Mouse (Mus musculus) ovary, postnatal 36 days (tissue): ENCODE measurements at regions not wholly inside any gene's neighbourhood (a gene's known extent, or its start where the extent isn't known, plus 50 kb on each side); places are given as distances from the start of the nearest gene placed in this dataset.

Experiments used
- DNase-seq: peaks from one replicate; pipeline ENCODE4 v3.0.0; 2022; ENCODE audit warnings: low spot score, mixed read lengths

GRCm38 (mm10) chr12:91986448-91986847, 137.5 kb upstream of the Sel1l start:
- no peak for DNase-seq

DNA sequence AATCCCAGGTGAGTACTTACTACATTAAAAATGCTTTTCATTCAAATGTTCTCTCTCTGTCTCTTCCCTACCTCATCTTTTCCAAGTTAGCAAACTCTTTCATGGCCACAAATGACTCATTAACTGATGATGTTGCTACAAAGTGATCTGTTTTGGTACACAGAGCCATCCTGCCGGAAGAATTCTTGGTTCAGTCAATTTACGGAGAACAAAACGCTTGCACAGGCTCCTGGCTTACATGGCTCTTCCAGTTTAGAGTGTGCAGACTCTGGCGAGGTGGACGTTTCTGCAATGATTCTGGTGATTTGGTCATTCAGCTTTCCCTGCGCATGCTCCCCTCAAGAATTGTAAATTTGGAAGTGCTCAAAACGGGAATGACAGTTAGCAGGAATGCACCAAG, 131.4 kb upstream of the Sel1l start:
- no peak for DNase-seq

DNA sequence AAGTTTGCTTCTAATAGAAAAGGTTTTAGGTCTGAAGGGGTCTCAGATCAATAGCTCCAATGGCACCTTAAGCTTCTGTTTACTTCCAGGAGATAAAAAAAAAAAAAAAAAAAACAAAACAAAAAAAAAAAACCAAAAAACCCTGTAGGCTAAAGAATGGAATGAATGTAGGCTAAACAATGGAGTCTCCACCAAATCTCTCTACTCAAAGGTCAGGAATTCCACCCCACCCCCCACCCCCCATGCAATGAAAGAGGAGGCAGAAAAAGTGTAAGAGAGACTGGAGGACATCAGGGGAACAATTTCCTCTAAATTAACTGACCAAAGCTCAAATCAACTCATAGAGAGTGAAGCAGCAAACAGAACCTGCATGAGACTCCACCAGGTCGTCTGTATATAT, 122.1 kb upstream of the Sel1l start:
- no peak for DNase-seq

GRCm38 (mm10) chr12:91965937-91966336, 117.0 kb upstream of the Sel1l start:
- DNase-seq: no peak

GRCm38 (mm10) chr12:91963239-91963638, 114.3 kb upstream of the Sel1l start:
- no peak for DNase-seq

- no peak for DNase-seq
Measured at GRCm38 (mm10) chr12:91958086-91958485, 109.1 kb upstream of the Sel1l start.

- no peak for DNase-seq
Measured at GRCm38 (mm10) chr12:91956411-91956810, 107.5 kb upstream of the Sel1l start.

GRCm38 (mm10) chr12:91948602-91949167, 99.7 kb upstream of the Sel1l start:
- DNase-seq: no peak

GRCm38 (mm10) chr12:91947998-91948397, 99.0 kb upstream of the Sel1l start:
- DNase-seq: no peak

DNA sequence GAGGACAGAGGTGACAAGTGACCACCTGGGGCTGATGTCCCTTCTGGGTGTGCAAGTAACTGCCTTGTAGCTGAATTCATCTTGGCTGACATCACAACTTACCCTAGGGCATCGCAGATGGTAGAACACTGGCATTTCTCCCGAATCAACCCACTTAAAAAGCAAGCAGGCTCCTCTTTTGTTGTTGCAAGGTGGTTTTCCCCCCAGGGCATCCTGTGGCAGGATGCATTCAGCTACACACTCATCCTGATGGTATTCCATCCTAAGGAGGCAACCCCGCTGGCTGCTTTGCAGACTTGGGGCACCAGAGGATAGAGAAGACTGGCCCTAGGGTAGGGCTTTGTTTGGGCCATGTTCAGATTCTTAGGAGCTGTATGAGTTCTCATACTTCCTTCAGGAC, 97.6 kb upstream of the Sel1l start:
- DNase-seq: no peak

DNA sequence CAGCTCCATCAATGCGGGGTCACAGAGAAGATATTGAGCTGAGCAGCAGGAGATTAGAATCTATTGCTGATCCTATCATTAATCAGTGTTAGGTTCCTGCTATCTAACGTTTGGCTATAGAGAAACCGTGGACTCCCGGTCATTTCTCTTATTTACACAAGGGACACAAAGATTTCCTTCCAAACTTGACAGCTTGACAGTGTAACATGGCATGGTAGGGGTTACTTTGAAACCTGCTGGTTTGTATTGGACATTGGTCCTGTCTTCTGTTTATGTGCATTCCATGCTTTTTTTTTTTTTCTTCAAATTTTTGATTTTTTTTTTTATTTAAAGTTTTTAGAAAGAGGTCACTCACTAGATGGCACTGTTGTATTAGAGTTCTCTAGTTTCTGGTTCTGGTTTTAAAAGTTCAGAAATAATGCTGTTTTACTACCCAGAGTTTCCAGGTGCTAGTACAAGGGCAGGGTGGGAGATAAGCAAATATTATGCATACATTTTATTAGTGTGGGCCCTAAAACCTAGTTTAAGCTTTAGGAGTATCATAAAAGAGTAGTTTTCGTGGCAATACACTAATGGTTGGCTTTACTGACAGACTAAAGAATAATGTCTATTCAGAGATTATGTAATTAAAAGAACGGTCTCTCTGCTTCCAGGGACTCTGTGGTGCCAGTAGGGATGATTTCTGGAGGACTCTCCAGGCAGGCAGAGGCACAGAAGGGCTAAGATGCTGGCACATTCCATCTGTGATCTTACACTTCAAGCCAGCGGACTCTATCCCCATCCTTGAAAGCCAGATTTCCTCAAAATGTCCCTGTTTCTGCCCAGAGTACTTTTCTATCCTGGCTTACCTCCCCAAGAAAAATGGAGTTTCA, 83.8 kb upstream of the Sel1l start:
- DNase-seq: no peak

GRCm38 (mm10) chr12:91931586-91931985, 82.6 kb upstream of the Sel1l start:
- no peak for DNase-seq

GRCm38 (mm10) chr12:91929386-91930054, 80.6 kb upstream of the Sel1l start:
- DNase-seq: no peak

DNA sequence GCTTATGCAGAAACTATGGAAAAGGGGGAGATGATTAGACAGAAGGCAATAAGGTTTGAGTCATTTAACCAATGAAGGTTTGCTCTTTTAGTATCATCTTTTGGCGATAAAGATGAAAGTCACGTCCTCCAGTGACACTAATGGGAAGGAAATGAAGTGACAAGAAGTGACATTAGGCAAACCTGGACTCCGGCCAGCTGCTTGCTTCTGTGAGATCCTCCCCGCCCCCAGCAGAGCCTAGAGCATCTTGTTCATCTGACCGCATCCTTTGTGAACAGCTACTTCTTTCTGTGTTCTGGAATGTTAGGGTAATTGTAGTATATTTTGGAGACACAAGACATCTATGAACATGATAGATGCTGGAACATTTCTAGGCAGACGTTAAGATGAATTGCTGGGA, 78.6 kb upstream of the Sel1l start:
- DNase-seq: no peak

DNA sequence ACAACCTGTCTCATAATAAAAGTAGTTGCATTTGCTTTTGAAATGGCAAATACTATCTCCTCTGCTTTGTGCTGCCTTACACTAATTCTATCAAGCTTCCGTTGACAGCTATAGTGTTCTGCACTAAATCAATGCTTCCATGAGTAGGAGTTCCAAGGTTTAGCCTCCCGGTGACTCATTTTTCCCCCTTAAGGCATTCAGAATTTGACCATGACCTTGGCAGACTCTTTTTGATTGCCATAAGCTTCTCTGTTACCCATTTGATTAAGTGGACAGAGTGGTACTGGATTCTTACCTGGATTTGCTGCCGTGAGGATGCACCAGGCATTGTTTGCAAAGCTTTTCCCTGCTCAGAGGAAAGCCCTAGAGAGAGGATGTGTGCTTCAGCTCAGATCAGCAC, 66.5 kb upstream of the Sel1l start:
- DNase-seq: no peak

- no peak for DNase-seq
Measured at GRCm38 (mm10) chr12:91910529-91910928, 61.6 kb upstream of the Sel1l start.
